Mouse (Mus musculus) neutrophil, adult 83 days (primary cell): ENCODE measurements around the gene Gm7173. TPM values are rescaled to one million over a fixed set of nuclear protein-coding genes. Genes with fewer than 3 reads are reported as not detected.

Source experiments
- total RNA-seq, 2 experiments: library from RNA; stranded (reverse); gene quantifications; one replicate each; pipeline ENCODE4 v1.2.4; 2023

The Gm7173 gene
- total RNA-seq: not detected

GRCm38 (mm10) chrX:79516977-79517645 lies at the start of gene Gm7173:
Gene Gm7173 (minus strand): TSS chrX:79517285.

Other genes with a start within 250 kb of the Gm7173 start
- not detected for gene Mageb16, start 154.2 kb upstream of the Gm7173 start, total RNA-seq